8 mouse cellular contexts compared by ENCODE assay signal in genomic region chr13:52530008-52530945, GRCm38 (mm10). TPM values are rescaled to one million over a fixed set of nuclear protein-coding genes. Genes with fewer than 3 reads are reported as not detected.
A peak's percentile ranks its signal among the peaks of the same experiment; 100 is the strongest.
DNase-seq lines count a peak whose midpoint lies in the region; ATAC-seq lines count a peak whose summit lies in the region.

No protein-coding gene starts in this region.

- H3K27me3 ChIP-seq in intestine, embryonic 16.5 days (replicated peaks; ENCODE audit: control insufficient read depth, insufficient read depth, low read length) = peaks cover 12% of the 10 kb centered on the region

- no peaks in the 10 kb centered on the region for H3K36me3 ChIP-seq in intestine, embryonic 16.5 days (ENCODE audit: control insufficient read depth, insufficient read depth, low read length)

- peak; percentile 73 to 88 for DNase-seq in adrenal gland, adult (ENCODE audit: inconsistent age in 2 of 2, low spot score in 1 of 2)
- DNase-seq in embryo, embryonic 10.5 days (ENCODE audit: low spot score) = peak; percentile 87
- peak; percentile 40 to 68 for DNase-seq in gastrocnemius, postnatal 4 days (ENCODE audit: low spot score in 2 of 2)
- peak; percentile 82 to 93 for DNase-seq in left cerebral cortex, postnatal 25 days (ENCODE audit: low spot score in 2 of 2)
- DNase-seq in mesoderm, embryonic 11.5 days (ENCODE audit: low read depth, low spot score) = peak; percentile 85
- peak; percentile 81 for DNase-seq in right cerebral cortex, postnatal 25 days
- peak; percentile 55 to 74 for DNase-seq in urinary bladder, postnatal 36 days (ENCODE audit: low spot score in 2 of 2)

- H3K4me2 ChIP-seq in intestine, embryonic 16.5 days (ENCODE audit: low read depth, low read length) = peak overlapping the region; percentile 91

- intact Hi-C loops in left cerebral cortex, postnatal 25 days (cut with DNase I) = loop anchor here (1.0 to 10.0 kb wide), 5 partner anchors 85 to 685 kb away; partner anchors contain the start of gene Gadd45g

- 2% methylated on average over 50 of the region's 50 CpGs for WGBS in intestine, embryonic 16.5 days

- ATAC-seq in intestine, embryonic 16.5 days = peak; percentile 98

- H3K9ac ChIP-seq in intestine, embryonic 16.5 days (ENCODE audit: low read depth, low read length) = peak overlapping the region; percentile 60

- H3K4me1 ChIP-seq in intestine, embryonic 16.5 days (ENCODE audit: control insufficient read depth, insufficient read depth, low read length) = 0 out of 2 replicates have a peak, but pooled peaks cover 5% of the 10 kb centered on the region

- H3K4me3 ChIP-seq in intestine, embryonic 16.5 days (ENCODE audit: low read length) = peak overlapping the region; percentile 50

- no peak overlapping the region for H3K27ac ChIP-seq in intestine, embryonic 16.5 days (ENCODE audit: low read length)

- peaks cover 4% of the 10 kb centered on the region; the same call in 1 of the 2 replicates for H3K9me3 ChIP-seq in intestine, embryonic 16.5 days (ENCODE audit: control insufficient read depth, low read length)

RNA-seq across cellular contexts. Expression of gene Diras2, which starts 0.8 kb away (rescaled TPM):
- total RNA-seq in gastrocnemius, postnatal 4 days (2021) = under 1 TPM; 0.15 to 0.16 TPM
- 0.46 and 0.47 TPM in 2 replicates for polyA plus RNA-seq in intestine, embryonic 16.5 days (2015; fragmentation: Nextera tagmentation; extraction: Ambion mirVana)
- 100 to 1,000 TPM; 169 to 177 TPM for total RNA-seq in left cerebral cortex, postnatal 25 days (2021)

RNA-seq across cellular contexts. Expression of gene Syk, which starts 52.7 kb away (rescaled TPM):
- 1 to 10 TPM; 5.6 to 5.9 TPM for total RNA-seq in gastrocnemius, postnatal 4 days (2021)
- 2.7 and 2.9 TPM in 2 replicates for polyA plus RNA-seq in intestine, embryonic 16.5 days (2015; fragmentation: Nextera tagmentation; extraction: Ambion mirVana)
- total RNA-seq in left cerebral cortex, postnatal 25 days (2021) = 1 to 10 TPM; 2.8 to 3.9 TPM

Comparison
In these comparisons a context has a peak if more than half of its experiments do, and no peak if none do; other contexts are left out.
1. RNA of gene Diras2, which starts 0.8 kb away (total RNA-seq): 169 to 177 TPM in left cerebral cortex, postnatal 25 days; 0.15 to 0.16 TPM in gastrocnemius, postnatal 4 days; every median in the first group is over 100 times any median in the second.
2. Peak in every context shown above with its lines, with median percentiles within 50 percentile points of each other: DNase-seq.